Mouse (Mus musculus) CH12.LX (cell line): ENCODE results near the gene Mxra7. TPM values are rescaled to one million over a fixed set of nuclear protein-coding genes. Genes with fewer than 3 reads are reported as not detected.
A peak's percentile ranks its signal among the peaks of the same experiment; 100 is the strongest.

Experiments
- DNase-seq: peaks from one replicate; pipeline ENCODE4 v3.0.0-alpha.2; 2013; ENCODE audit errors: extremely low read depth
- H3K27ac ChIP-seq: 2 replicates; pipeline ENCODE4 v1.5.1; 2012; ENCODE audit warnings: low read depth, mild to moderate bottlenecking, control low read depth, moderate library complexity; ENCODE audit not compliant: insufficient read depth
- H3K27me3 ChIP-seq: replicated peaks from 2 replicates; pipeline ENCODE3; 2012; ENCODE audit warnings: inconsistent platforms
- H3K36me3 ChIP-seq, 2 experiments: replicated peaks in 1 of 2; 2 replicates each; pipeline versions ENCODE3 to v1.6.1; 2012; ENCODE audit warnings: inconsistent platforms in 1 of 2, low read length in 1 of 2, mild to moderate bottlenecking in 1 of 2, mixed read lengths in 1 of 2, moderate library complexity in 1 of 2; ENCODE audit not compliant: control insufficient read depth in 1 of 2, insufficient read depth in 1 of 2
- H3K4me1 ChIP-seq, 2 experiments: 2 replicates each; pipeline ENCODE4 v1.6.1; 2012; ENCODE audit warnings: inconsistent platforms in 1 of 2, moderate library complexity in 1 of 2; ENCODE audit not compliant: insufficient read depth in 2 of 2, control insufficient read depth in 1 of 2
- H3K4me2 ChIP-seq: 2 replicates; pipeline ENCODE4 v1.6.1; 2012; ENCODE audit warnings: low read depth, mild to moderate bottlenecking, control low read depth; ENCODE audit not compliant: poor library complexity, insufficient read depth, severe bottlenecking
- H3K4me3 ChIP-seq, 3 experiments: fragments of 150-350 bp in 1 of 3; sonication (generic) in 1 of 3; replicated peaks in 1 of 3; 2 replicates each; pipeline versions ENCODE3 to v1.5.1; 2011 to 2012; ENCODE audit warnings: low read depth in 2 of 3, low read length in 2 of 3, mild to moderate bottlenecking in 2 of 3, moderate library complexity in 2 of 3, control low read depth in 1 of 3, improper control_type of control experiment in 1 of 3, inconsistent platforms in 1 of 3, mixed read lengths in 1 of 3; ENCODE audit not compliant: poor library complexity in 1 of 3
- H3K79me2 ChIP-seq: replicated peaks from 2 replicates; pipeline ENCODE4 v1.6.1; 2012; ENCODE audit warnings: mild to moderate bottlenecking, moderate library complexity; ENCODE audit not compliant: control insufficient read depth, poor library complexity, insufficient read depth, severe bottlenecking; ENCODE audit errors: extremely low read depth
- H3K9ac ChIP-seq: 2 replicates; pipeline ENCODE4 v1.6.1; 2012; ENCODE audit warnings: low read depth, mild to moderate bottlenecking, control low read depth, moderate library complexity; ENCODE audit not compliant: insufficient read depth
- H3K9me3 ChIP-seq: replicated peaks from 2 replicates; pipeline ENCODE3; 2012; ENCODE audit warnings: low read length, inconsistent platforms, mixed read lengths
- CHD1 ChIP-seq: IDR thresholded peaks from 2 replicates; pipeline ENCODE4 v1.6.1; 2012; ENCODE audit warnings: low read depth, low read length, improper control_type of control experiment, inconsistent platforms
- E2F4 ChIP-seq: IDR thresholded peaks from 2 replicates; pipeline ENCODE4 v1.6.1; 2011; ENCODE audit warnings: low read depth, low read length, improper control_type of control experiment; ENCODE audit not compliant: insufficient replicate concordance
- EP300 ChIP-seq: IDR thresholded peaks from 2 replicates; pipeline ENCODE4 v1.6.1; 2011; ENCODE audit warnings: low read length, improper control_type of control experiment
- GABPA ChIP-seq: IDR thresholded peaks from 2 replicates; pipeline ENCODE4 v1.6.1; 2012; ENCODE audit warnings: low read depth, low read length, improper control_type of control experiment, inconsistent platforms; ENCODE audit not compliant: insufficient replicate concordance
- JUN ChIP-seq: IDR thresholded peaks from 2 replicates; pipeline ENCODE4 v1.6.1; 2011; ENCODE audit warnings: low read depth, mild to moderate bottlenecking, low read length, improper control_type of control experiment, moderate library complexity; ENCODE audit not compliant: insufficient read depth
- KAT2A ChIP-seq: IDR thresholded peaks from 2 replicates; pipeline ENCODE4 v1.6.1; 2012; ENCODE audit warnings: low read length, improper control_type of control experiment, inconsistent platforms; ENCODE audit not compliant: insufficient replicate concordance
- MAX ChIP-seq: IDR thresholded peaks from 2 replicates; pipeline ENCODE4 v1.6.1; 2011; ENCODE audit warnings: low read length, improper control_type of control experiment
- MAZ ChIP-seq: IDR thresholded peaks from 2 replicates; pipeline ENCODE4 v1.6.1; 2012; ENCODE audit warnings: low read depth, mild to moderate bottlenecking, inconsistent platforms, low read length, improper control_type of control experiment, moderate library complexity
- MEF2A ChIP-seq: IDR thresholded peaks from 2 replicates; pipeline ENCODE4 v1.6.1; 2014; ENCODE audit warnings: low read depth, mild to moderate bottlenecking, inconsistent platforms, low read length, improper control_type of control experiment, borderline replicate concordance
- MXI1 ChIP-seq: IDR thresholded peaks from 2 replicates; pipeline ENCODE4 v1.6.1; 2011; ENCODE audit warnings: mild to moderate bottlenecking, low read depth, low read length, improper control_type of control experiment
- PAX5 ChIP-seq: IDR thresholded peaks from 2 replicates; pipeline ENCODE4 v1.6.1; 2012; ENCODE audit warnings: low read length, inconsistent platforms, mixed read lengths
- POLR2A ChIP-seq: IDR thresholded peaks from 2 replicates; pipeline ENCODE4 v1.6.1; 2011; ENCODE audit warnings: low read depth, mild to moderate bottlenecking, improper control_type of control experiment, low read length
- SMC3 ChIP-seq: IDR thresholded peaks from 2 replicates; pipeline ENCODE4 v1.6.1; 2011; ENCODE audit warnings: low read depth, low read length, improper control_type of control experiment
- UBTF ChIP-seq: IDR thresholded peaks from 2 replicates; pipeline ENCODE4 v1.6.1; 2012; ENCODE audit warnings: low read depth, mild to moderate bottlenecking, inconsistent platforms, low read length, improper control_type of control experiment, moderate library complexity
- USF2 ChIP-seq: conservative IDR thresholded peaks from 2 replicates; pipeline ENCODE4 v1.6.1; 2011; ENCODE audit warnings: low read depth, low read length, improper control_type of control experiment
- ZMIZ1 ChIP-seq: IDR thresholded peaks from 2 replicates; pipeline ENCODE4 v1.6.1; 2012; ENCODE audit warnings: low read depth, mild to moderate bottlenecking, inconsistent platforms, low read length, improper control_type of control experiment
- ZNF384 ChIP-seq: IDR thresholded peaks from 2 replicates; pipeline ENCODE4 v1.6.1; 2012; ENCODE audit warnings: low read depth, low read length, improper control_type of control experiment, inconsistent platforms
- dilution Hi-C: fragments of 300-500 bp; cut with MboI; formaldehyde crosslinking; loops from 2 replicates; pipeline ENCODE4 v1.14.3; 2020; ENCODE audit warnings: low sequenced_read_pairs; ENCODE audit not compliant: extremely low pct_unique_long_range_greater_than_20kb, extremely low pct_ligation_motif_present
- in situ Hi-C: fragments of 300-500 bp; cut with MboI; formaldehyde crosslinking; loops from 3 replicates; pipeline ENCODE4 v1.14.3; 2019; ENCODE audit warnings: low sequenced_read_pairs, low pct_ligation_motif_present, low pct_unique_long_range_greater_than_20kb, mixed read lengths
- polyA plus RNA-seq: library from polyadenylated mRNA; unstranded; fragments of >175 nt; gene quantifications from 2 replicates; pipeline ENCODE4 v1.2.1, GENCODE M21; 2012; ENCODE audit warnings: low read depth; ENCODE audit not compliant: insufficient read length
- total RNA-seq, 2 experiments: library from RNA; depleted of rRNA; stranded (reverse); fragments of 300-350 nt in 1 of 2; fragments of >200 nt in 1 of 2; gene quantifications; 2 replicates each; pipeline ENCODE4 v1.2.3; 2012 to 2014

The Mxra7 gene
- total and polyA plus RNA-seq, 3 experiments: not detected

- H3K4me2 ChIP-seq: no peak overlapping the region
- dilution Hi-C loops (no loop called here), in situ Hi-C loops (no loop called here)
Observed at GRCm38 (mm10) chr11:116864444-116864843, 36.6 kb upstream of the Mxra7 start.

GRCm38 (mm10) chr11:116857183-116857850 is 29.5 kb upstream of the Mxra7 start:
- H3K4me1 ChIP-seq: peaks cover 0 to 17% of the 10 kb centered on the region in 2 experiments; a peak in 2 of 4 replicates
- peaks cover 21 to 50% of the 10 kb centered on the region in 2 experiments for H3K36me3 ChIP-seq
- dilution Hi-C loops (no loop called here), in situ Hi-C loops (no loop called here)
- H3K9ac ChIP-seq: no peak overlapping the region
- H3K9me3 ChIP-seq: no peaks in the 10 kb centered on the region
- H3K27ac ChIP-seq: no peak overlapping the region
- no peak overlapping the region for H3K4me2 ChIP-seq
- no peak overlapping the region for H3K4me3 ChIP-seq
- H3K27me3 ChIP-seq: no peaks in the 10 kb centered on the region
- DNase-seq: no peak
- peaks cover 11% of the 10 kb centered on the region for H3K79me2 ChIP-seq
- no peak for TF ChIP-seq E2F4
- TF ChIP-seq UBTF: no peak
- no peak for TF ChIP-seq USF2
- no peak for TF ChIP-seq KAT2A

More at GRCm38 (mm10) chr11:116864444-116864843, 36.6 kb upstream of the Mxra7 start:
- Histone ChIP-seq H3K27me3 (no peaks in the 10 kb centered on the region), H3K9ac (no peak overlapping the region), H3K27ac (no peak overlapping the region), H3K9me3 (no peaks in the 10 kb centered on the region), H3K4me1 (peaks cover 13 to 53% of the 10 kb centered on the region in 2 experiments), H3K36me3 (peaks cover 43 to 67% of the 10 kb centered on the region in 2 experiments), H3K4me3 (no peak overlapping the region), H3K79me2 (no peaks in the 10 kb centered on the region)
- DNase-seq: no peak
- TF ChIP-seq MXI1: no peak
- TF ChIP-seq MEF2A: no peak
- TF ChIP-seq GABPA: no peak
- TF ChIP-seq EP300: no peak
- TF ChIP-seq SMC3: no peak
- TF ChIP-seq, all 38 proteins: peak for 0

- Histone ChIP-seq H3K27ac (no peak overlapping the region), H3K4me2 (peak overlapping the region; percentile 97), H3K27me3 (no peaks in the 10 kb centered on the region), H3K4me3 (peak overlapping the region; percentile 70 to 95 (median 82)), H3K9me3 (no peaks in the 10 kb centered on the region), H3K36me3 (peaks cover 23 to 45% of the 10 kb centered on the region in 2 experiments), H3K79me2 (peaks cover 32% of the 10 kb centered on the region), H3K4me1 (peaks cover 0 to 20% of the 10 kb centered on the region in 2 experiments; a peak in 2 of 4 replicates), H3K9ac (peak overlapping the region; percentile 89)
- TF ChIP-seq ZMIZ1 (no peak), ZNF384 (no peak), MAX (no peak), MAZ (no peak), POLR2A (no peak), PAX5 (no peak), CHD1 (no peak), KAT2A (no peak), UBTF (no peak), JUN (no peak)
- no peak for DNase-seq
- dilution Hi-C loops (no loop called here), in situ Hi-C loops (no loop called here)
Observed at GRCm38 (mm10) chr11:116854279-116854678, 26.4 kb upstream of the Mxra7 start.
